Mouse (Mus musculus) ES-CJ7 (cell line): Measurements from ENCODE around the gene Cachd1.
A peak's percentile ranks its signal among the peaks of the same experiment; 100 is the strongest.

Source experiments
- DNase-seq: peaks from one replicate; pipeline ENCODE4 v3.0.0; 2011; ENCODE audit warnings: low read depth, low spot score

Cachd1 gene

GRCm38 (mm10) chr4:100776043-100776870 is at the start of gene Cachd1:
TSS of gene Cachd1 (plus strand) at chr4:100776675.
- peak; percentile 61 for DNase-seq

- DNase-seq, result peak; percentile 24
These were observed 47.5 kb upstream of the Cachd1 start for GRCm38 (mm10) chr4:100728896-100729479.

- DNase-seq, result no peak
These were observed 41.2 kb upstream of the Cachd1 start for GRCm38 (mm10) chr4:100735098-100735935.

GRCm38 (mm10) chr4:100735936-100736349 is 40.5 kb upstream of the Cachd1 start:
- no peak for DNase-seq

- no peak for DNase-seq
These were observed 32.9 kb upstream of the Cachd1 start for GRCm38 (mm10) chr4:100743615-100744014.

GRCm38 (mm10) chr4:100752278-100752677 is 24.2 kb upstream of the Cachd1 start:
- no peak for DNase-seq

GRCm38 (mm10) chr4:100755632-100756031 is 20.8 kb upstream of the Cachd1 start:
- no peak for DNase-seq

- no peak for DNase-seq
These were observed 20.0 kb upstream of the Cachd1 start for GRCm38 (mm10) chr4:100756499-100756898.

- DNase-seq, result no peak
These were observed 18.1 kb upstream of the Cachd1 start for GRCm38 (mm10) chr4:100758265-100758898.

GRCm38 (mm10) chr4:100759603-100760002 is 16.9 kb upstream of the Cachd1 start:
- DNase-seq, result no peak

GRCm38 (mm10) chr4:100760416-100760815 is 16.1 kb upstream of the Cachd1 start:
- DNase-seq, result no peak

- DNase-seq, result no peak
These were observed 7.9 kb upstream of the Cachd1 start for GRCm38 (mm10) chr4:100768606-100769005.

- no peak for DNase-seq
These were observed 448 bp downstream of the Cachd1 start for GRCm38 (mm10) chr4:100776871-100777375.

GRCm38 (mm10) chr4:100777376-100778041 is 1.0 kb downstream of the Cachd1 start:
- DNase-seq, result peak; percentile 86

- DNase-seq, result no peak
These were observed 1.6 kb downstream of the Cachd1 start for GRCm38 (mm10) chr4:100778082-100778481.

- DNase-seq, result peak; percentile 75
These were observed 2.5 kb downstream of the Cachd1 start for GRCm38 (mm10) chr4:100779023-100779422.

GRCm38 (mm10) chr4:100779695-100780094 is 3.2 kb downstream of the Cachd1 start:
- DNase-seq, result peak; percentile 23

GRCm38 (mm10) chr4:100780911-100781310 is 4.4 kb downstream of the Cachd1 start:
- DNase-seq, result no peak

GRCm38 (mm10) chr4:100782348-100782747 is 5.9 kb downstream of the Cachd1 start:
- no peak for DNase-seq

GRCm38 (mm10) chr4:100782891-100783290 is 6.4 kb downstream of the Cachd1 start:
- no peak for DNase-seq

GRCm38 (mm10) chr4:100787201-100787600 is 10.7 kb downstream of the Cachd1 start:
- no peak for DNase-seq
